Mouse (Mus musculus): ENCODE measurements around the gene Bahcc1.

GRCm38 (mm10) chr11:120262356-120262901 is 29.7 kb downstream of the Bahcc1 start:
- TF ChIP-seq CTCF (IDR thresholded peaks at IDR 0.05; ENCODE audit: extremely low read depth, insufficient read depth, low read length) (peak; percentile 65), POLR2A (IDR thresholded peaks at IDR 0.05; ENCODE audit: extremely low read depth, insufficient read depth, low read length) (no peak)

All from cortical plate, adult 2 months (tissue).